Mouse (Mus musculus): ENCODE data around the gene Cebpe. TPM values are rescaled to one million over a fixed set of nuclear protein-coding genes. Genes with fewer than 3 reads are reported as not detected.

Cebpe gene
- total and polyA plus RNA-seq, 3 experiments = 0.08 TPM; not detected in 2

GRCm38 (mm10) chr14:54678657-54679304, 33.2 kb downstream of the Cebpe start:
- TF ChIP-seq EP300 (IDR thresholded peaks at IDR 0.05; ENCODE audit: insufficient read depth, low read depth, low read length) (no peak), POLR2A (IDR thresholded peaks at IDR 0.05; ENCODE audit: insufficient read depth, low read depth, low read length) (no peak), CTCF (IDR thresholded peaks at IDR 0.05) (no peak)
- 85% methylated on average over 16 of the region's 16 CpGs for WGBS
- Histone ChIP-seq H3K4me3 (no peak overlapping the region), H3K27me3 (ENCODE audit: control insufficient read depth, insufficient read depth, low read length) (no peaks in the 10 kb centered on the region), H3K4me1 (ENCODE audit: control insufficient read depth, insufficient read depth, low read length) (peaks cover 3% of the 10 kb centered on the region), H3K9ac (ENCODE audit: low read depth, low read length) (no peak overlapping the region), H3K79me2 (replicated peaks; ENCODE audit: control insufficient read depth, insufficient read depth, low read length) (peaks cover 8% of the 10 kb centered on the region), H3K36me3 (ENCODE audit: control insufficient read depth, insufficient read depth, low read length) (peaks cover 27% of the 10 kb centered on the region), H3K27ac (no peak overlapping the region)
- no peak for DNase-seq
- intact Hi-C loops (cut with DNase I) = no loop called here

DNA sequence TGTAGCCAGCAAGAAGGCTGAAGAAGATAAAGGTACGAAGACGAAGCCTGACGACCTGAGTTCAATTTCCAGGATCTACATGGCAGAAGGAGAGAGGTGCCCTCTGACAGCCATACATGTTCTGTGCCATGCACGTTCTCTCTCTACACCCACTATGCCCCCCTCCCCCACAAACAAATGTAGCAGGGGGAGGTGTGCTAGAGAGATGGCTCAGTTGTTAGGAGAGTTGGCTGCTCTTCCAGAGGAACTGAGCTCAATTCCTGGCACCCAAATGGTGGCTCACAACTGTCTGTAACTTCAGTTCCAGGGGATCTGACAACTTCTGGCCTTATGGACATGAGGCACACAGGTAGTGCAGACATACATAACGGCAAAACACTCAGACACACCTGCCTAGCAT, 35.7 kb downstream of the Cebpe start:
- Histone ChIP-seq H3K36me3 (ENCODE audit: control insufficient read depth, insufficient read depth, low read length) (peaks cover 16% of the 10 kb centered on the region), H3K79me2 (replicated peaks; ENCODE audit: control insufficient read depth, insufficient read depth, low read length) (0 out of 2 replicates have a peak, but pooled peaks cover 1% of the 10 kb centered on the region), H3K27ac (no peak overlapping the region), H3K27me3 (ENCODE audit: control insufficient read depth, insufficient read depth, low read length) (no peaks in the 10 kb centered on the region), H3K9ac (ENCODE audit: low read depth, low read length) (no peak overlapping the region), H3K4me1 (ENCODE audit: control insufficient read depth, insufficient read depth, low read length) (peaks cover 1% of the 10 kb centered on the region; the same call in 1 of the 2 replicates), H3K4me3 (no peak overlapping the region)
- WGBS = 71% methylated on average over 5 of the region's 5 CpGs
- no peak for TF ChIP-seq EP300 (IDR thresholded peaks at IDR 0.05; ENCODE audit: insufficient read depth, low read depth, low read length)
- no peak for TF ChIP-seq POLR2A (IDR thresholded peaks at IDR 0.05; ENCODE audit: insufficient read depth, low read depth, low read length)
- TF ChIP-seq CTCF (IDR thresholded peaks at IDR 0.05) = no peak
- no peak for DNase-seq
- intact Hi-C loops (cut with DNase I) = no loop called here

GRCm38 (mm10) chr14:54674317-54674716, 37.7 kb downstream of the Cebpe start:
- DNase-seq = no peak
- Histone ChIP-seq H3K79me2 (replicated peaks; ENCODE audit: control insufficient read depth, insufficient read depth, low read length) (0 out of 2 replicates have a peak, but pooled peaks cover 1% of the 10 kb centered on the region), H3K9ac (ENCODE audit: low read depth, low read length) (no peak overlapping the region), H3K27me3 (ENCODE audit: control insufficient read depth, insufficient read depth, low read length) (no peaks in the 10 kb centered on the region), H3K27ac (no peak overlapping the region), H3K4me1 (ENCODE audit: control insufficient read depth, insufficient read depth, low read length) (peaks cover 1% of the 10 kb centered on the region; the same call in 1 of the 2 replicates), H3K4me3 (no peak overlapping the region), H3K36me3 (ENCODE audit: control insufficient read depth, insufficient read depth, low read length) (peaks cover 16% of the 10 kb centered on the region)
- WGBS = 49% methylated on average over 2 of the region's 2 CpGs
- no peak for TF ChIP-seq CTCF (IDR thresholded peaks at IDR 0.05)
- TF ChIP-seq EP300 (IDR thresholded peaks at IDR 0.05; ENCODE audit: insufficient read depth, low read depth, low read length) = no peak
- no peak for TF ChIP-seq POLR2A (IDR thresholded peaks at IDR 0.05; ENCODE audit: insufficient read depth, low read depth, low read length)
- intact Hi-C loops (cut with DNase I) = no loop called here

DNA sequence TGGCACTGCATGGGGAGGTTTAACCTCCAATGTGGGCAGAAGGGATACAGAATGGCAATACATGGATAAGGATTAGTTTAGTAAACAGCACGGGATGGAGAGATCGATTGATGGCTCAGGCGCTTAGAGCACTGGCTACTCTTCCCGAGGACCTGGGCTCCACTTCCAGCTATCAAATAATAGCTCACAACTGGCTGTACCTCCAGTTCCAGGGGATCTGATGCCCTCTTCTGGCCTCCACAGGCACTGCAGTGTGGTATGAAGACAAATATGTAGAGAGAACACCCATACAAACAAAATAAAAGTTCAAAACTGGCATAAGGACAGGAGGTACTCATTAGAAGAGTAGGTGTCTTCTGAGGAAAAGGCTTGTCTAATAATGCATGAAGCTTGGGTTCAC, 42.6 kb downstream of the Cebpe start:
- no peak overlapping the region for H3K9ac ChIP-seq (ENCODE audit: low read depth, low read length)
- no peaks in the 10 kb centered on the region for H3K79me2 ChIP-seq (replicated peaks; ENCODE audit: control insufficient read depth, insufficient read depth, low read length)
- H3K4me3 ChIP-seq = no peak overlapping the region
- DNase-seq = peak; percentile 39 to 63
- no peak overlapping the region for H3K27ac ChIP-seq
- intact Hi-C loops (cut with DNase I) = loop anchor here (1.0 kb wide), 1 partner anchor 32 kb away; no protein-coding TSS in a partner anchor
- TF ChIP-seq EP300 (IDR thresholded peaks at IDR 0.05; ENCODE audit: insufficient read depth, low read depth, low read length) = no peak
- TF ChIP-seq CTCF (IDR thresholded peaks at IDR 0.05) = peak; percentile 89
- no peaks in the 10 kb centered on the region for H3K27me3 ChIP-seq (ENCODE audit: control insufficient read depth, insufficient read depth, low read length)
- H3K4me1 ChIP-seq (ENCODE audit: control insufficient read depth, insufficient read depth, low read length) = no peaks in the 10 kb centered on the region
- H3K36me3 ChIP-seq (ENCODE audit: control insufficient read depth, insufficient read depth, low read length) = peaks cover 5% of the 10 kb centered on the region
- 67% methylated on average over 4 of the region's 4 CpGs for WGBS

GRCm38 (mm10) chr14:54664477-54665222, 47.3 kb downstream of the Cebpe start:
- Histone ChIP-seq H3K9ac (ENCODE audit: low read depth, low read length) (no peak overlapping the region), H3K27ac (no peak overlapping the region), H3K4me3 (no peak overlapping the region), H3K79me2 (replicated peaks; ENCODE audit: control insufficient read depth, insufficient read depth, low read length) (no peaks in the 10 kb centered on the region), H3K27me3 (ENCODE audit: control insufficient read depth, insufficient read depth, low read length) (no peaks in the 10 kb centered on the region), H3K36me3 (ENCODE audit: control insufficient read depth, insufficient read depth, low read length) (no peaks in the 10 kb centered on the region; the same call in none of the 2 replicates), H3K4me1 (ENCODE audit: control insufficient read depth, insufficient read depth, low read length) (no peaks in the 10 kb centered on the region)
- WGBS = 86% methylated on average over 10 of the region's 10 CpGs
- TF ChIP-seq CTCF (IDR thresholded peaks at IDR 0.05) (no peak), POLR2A (IDR thresholded peaks at IDR 0.05; ENCODE audit: insufficient read depth, low read depth, low read length) (no peak), EP300 (IDR thresholded peaks at IDR 0.05; ENCODE audit: insufficient read depth, low read depth, low read length) (no peak)
- intact Hi-C loops (cut with DNase I) = no loop called here
- DNase-seq = no peak

Other genes with a start within 250 kb of the Cebpe start
- 10 to 100 TPM; 47.6 to 60.6 TPM for gene Lrp10, start 248.0 kb downstream of the Cebpe start, total RNA-seq (2021)
- gene Lrp10, start 248.0 kb downstream of the Cebpe start, polyA plus RNA-seq (2012; rRNA removed) = 61.3 and 72.4 TPM in 2 replicates
- gene Rem2, start 236.1 kb downstream of the Cebpe start, total RNA-seq (2021) = not detected
- gene Rem2, start 236.1 kb downstream of the Cebpe start, polyA plus RNA-seq (2012; rRNA removed) = not detected in 2 replicates
- 10 to 100 TPM; 27.4 to 29.7 TPM for gene Prmt5, start 194.6 kb downstream of the Cebpe start, total RNA-seq (2021)
- 26.8 and 35.8 TPM in 2 replicates for gene Prmt5, start 194.6 kb downstream of the Cebpe start, polyA plus RNA-seq (2012; rRNA removed)
- gene Haus4, start 157.6 kb downstream of the Cebpe start, total RNA-seq (2021) = 1 to 10 TPM; 3.5 to 3.8 TPM
- 3.2 and 4.1 TPM in 2 replicates for gene Haus4, start 157.6 kb downstream of the Cebpe start, polyA plus RNA-seq (2012; rRNA removed)
- 1 to 10 TPM; 4.6 to 4.8 TPM for gene Ajuba, start 134.6 kb downstream of the Cebpe start, total RNA-seq (2021)
- gene Ajuba, start 134.6 kb downstream of the Cebpe start, polyA plus RNA-seq (2012; rRNA removed) = 7.8 and 13.4 TPM in 2 replicates
- 1 to 10 TPM; 5.9 to 6.4 TPM for gene 4931414P19Rik, start 106.2 kb downstream of the Cebpe start, total RNA-seq (2021)
- gene 4931414P19Rik, start 106.2 kb downstream of the Cebpe start, polyA plus RNA-seq (2012; rRNA removed) = 2.4 and 4.4 TPM in 2 replicates
- gene Psmb5, start 94.2 kb downstream of the Cebpe start, total RNA-seq (2021) = 100 to 1,000 TPM; 164 to 187 TPM
- 180 and 209 TPM in 2 replicates for gene Psmb5, start 94.2 kb downstream of the Cebpe start, polyA plus RNA-seq (2012; rRNA removed)
- gene Psmb11, start 90.7 kb downstream of the Cebpe start, total RNA-seq (2021) = not detected
- gene Psmb11, start 90.7 kb downstream of the Cebpe start, polyA plus RNA-seq (2012; rRNA removed) = not detected in 2 replicates
- not detected for gene Gm17606, start 71.2 kb downstream of the Cebpe start, total RNA-seq (2021)
- gene Gm17606, start 71.2 kb downstream of the Cebpe start, polyA plus RNA-seq (2012; rRNA removed) = not detected in 2 replicates
- under 1 TPM; 0.18 to 0.31 TPM for gene Cdh24, start 70.8 kb downstream of the Cebpe start, total RNA-seq (2021)
- gene Cdh24, start 70.8 kb downstream of the Cebpe start, polyA plus RNA-seq (2012; rRNA removed) = 1.00 and 1.1 TPM in 2 replicates
- 10 to 100 TPM; 12.5 to 13.3 TPM for gene 1700123O20Rik, start 26.0 kb downstream of the Cebpe start, total RNA-seq (2021)
- gene 1700123O20Rik, start 26.0 kb downstream of the Cebpe start, polyA plus RNA-seq (2012; rRNA removed) = 18.2 and 27.4 TPM in 2 replicates
- 10 to 100 TPM; 72.3 to 84.9 TPM for gene Acin1, start 25.2 kb downstream of the Cebpe start, total RNA-seq (2021)
- gene Acin1, start 25.2 kb downstream of the Cebpe start, polyA plus RNA-seq (2012; rRNA removed) = 59.9 and 78.7 TPM in 2 replicates
- gene Gm29776, start 13.3 kb downstream of the Cebpe start, total RNA-seq (2021) = not detected
- 0.04 and 0.09 TPM in 2 replicates for gene Gm29776, start 13.3 kb downstream of the Cebpe start, polyA plus RNA-seq (2012; rRNA removed)
- 1 to 10 TPM; 2.6 to 3.3 TPM for gene Slc7a8, start 69.8 kb upstream of the Cebpe start, total RNA-seq (2021)
- gene Slc7a8, start 69.8 kb upstream of the Cebpe start, polyA plus RNA-seq (2012; rRNA removed) = 2.7 and 3.7 TPM in 2 replicates
- not detected for gene Rnf212b, start 102.0 kb upstream of the Cebpe start, total RNA-seq (2021)
- 0.21 and 0.35 TPM in 2 replicates for gene Rnf212b, start 102.0 kb upstream of the Cebpe start, polyA plus RNA-seq (2012; rRNA removed)
- gene Homez, start 158.8 kb upstream of the Cebpe start, total RNA-seq (2021) = 1 to 10 TPM; 4.1 to 7.2 TPM
- 2.6 and 3.1 TPM in 2 replicates for gene Homez, start 158.8 kb upstream of the Cebpe start, polyA plus RNA-seq (2012; rRNA removed)
- 1 to 10 TPM; 2.8 to 3.4 TPM for gene Ppp1r3e, start 165.4 kb upstream of the Cebpe start, total RNA-seq (2021)
- 4.8 and 4.9 TPM in 2 replicates for gene Ppp1r3e, start 165.4 kb upstream of the Cebpe start, polyA plus RNA-seq (2012; rRNA removed)
- gene Bcl2l2, start 171.2 kb upstream of the Cebpe start, total RNA-seq (2021) = 10 to 100 TPM; 42.4 to 45.0 TPM
- gene Bcl2l2, start 171.2 kb upstream of the Cebpe start, polyA plus RNA-seq (2012; rRNA removed) = 29.2 and 44.4 TPM in 2 replicates
- gene Gm20521, start 171.3 kb upstream of the Cebpe start, total RNA-seq (2021) = 1 to 10 TPM; 3.2 to 6.1 TPM
- not detected in 2 replicates for gene Gm20521, start 171.3 kb upstream of the Cebpe start, polyA plus RNA-seq (2012; rRNA removed)
- 10 to 100 TPM; 51.4 to 52.2 TPM for gene Pabpn1, start 180.3 kb upstream of the Cebpe start, total RNA-seq (2021)
- gene Pabpn1, start 180.3 kb upstream of the Cebpe start, polyA plus RNA-seq (2012; rRNA removed) = 66.2 and 91.7 TPM in 2 replicates
- 1 to 10 TPM; 1.7 to 2.3 TPM for gene Slc22a17, start 201.0 kb upstream of the Cebpe start, total RNA-seq (2021)
- 13.0 and 13.8 TPM in 2 replicates for gene Slc22a17, start 201.0 kb upstream of the Cebpe start, polyA plus RNA-seq (2012; rRNA removed)
- 1 to 10 TPM; 1.9 to 3.0 TPM for gene Efs, start 214.0 kb upstream of the Cebpe start, total RNA-seq (2021)
- gene Efs, start 214.0 kb upstream of the Cebpe start, polyA plus RNA-seq (2012; rRNA removed) = 5.1 and 5.4 TPM in 2 replicates
- gene Il25, start 220.5 kb upstream of the Cebpe start, total RNA-seq (2021) = not detected
- not detected in 2 replicates for gene Il25, start 220.5 kb upstream of the Cebpe start, polyA plus RNA-seq (2012; rRNA removed)
- under 1 TPM in 1 of 2 experiments, not detected in 1; 0.30 TPM for gene Cmtm5, start 224.1 kb upstream of the Cebpe start, total RNA-seq (2021)
- 1.8 and 2.9 TPM in 2 replicates for gene Cmtm5, start 224.1 kb upstream of the Cebpe start, polyA plus RNA-seq (2012; rRNA removed)

Measured in heart, adult 2 months (tissue).